Mouse (Mus musculus) liver, embryonic 14.5 days (tissue): ENCODE results near the gene Ift27. TPM values are rescaled to one million over a fixed set of nuclear protein-coding genes. Genes with fewer than 3 reads are reported as not detected.

Source experiments
- ATAC-seq: fragments of 200-750 bp; cut with Nextera tagmentation; 2 replicates; pipeline ENCODE4 v1.8.0; 2017; ENCODE audit warnings: moderate number of reproducible peaks, mild to moderate bottlenecking, moderate library complexity; ENCODE audit not compliant: insufficient read depth
- DNase-seq, 3 experiments: peaks; one replicate each; pipeline ENCODE4 v3.0.0-alpha.2; 2012 to 2013; ENCODE audit warnings: low read depth in 3 of 3, low spot score in 3 of 3
- H3K27ac ChIP-seq: fragments of 300-500 bp; sonication (generic); 2 replicates; pipeline ENCODE4 v1.5.1; 2014; ENCODE audit warnings: moderate library complexity, mild to moderate bottlenecking, control low read depth, inconsistent platforms
- H3K27me3 ChIP-seq: fragments of 300-500 bp; sonication (generic); 2 replicates; pipeline ENCODE4 v1.6.1; 2014; ENCODE audit warnings: mild to moderate bottlenecking, low read length, moderate library complexity; ENCODE audit not compliant: control insufficient read depth, insufficient read depth
- H3K36me3 ChIP-seq: fragments of 300-500 bp; sonication (generic); replicated peaks from 2 replicates; pipeline ENCODE4 v1.6.1; 2014; ENCODE audit warnings: low read depth; ENCODE audit not compliant: control insufficient read depth, insufficient read depth
- H3K4me1 ChIP-seq, 2 experiments: fragments of 200-500 bp in 1 of 2; fragments of 300-500 bp in 1 of 2; sonication (generic) in 1 of 2; replicated peaks; 2 replicates each; pipeline ENCODE4 v1.6.1; 2012 to 2014; ENCODE audit warnings: antibody characterized with exemption in 1 of 2, inconsistent platforms in 1 of 2, low read length in 1 of 2; ENCODE audit not compliant: control insufficient read depth in 2 of 2, insufficient read depth in 2 of 2
- H3K4me2 ChIP-seq: fragments of 300-500 bp; sonication (generic); 2 replicates; pipeline ENCODE4 v1.6.1; 2014; ENCODE audit warnings: low read depth, mild to moderate bottlenecking, control low read depth, moderate library complexity
- H3K4me3 ChIP-seq, 2 experiments: fragments of 200-500 bp in 1 of 2; fragments of 300-500 bp in 1 of 2; sonication (generic) in 1 of 2; 2 replicates each; pipeline ENCODE4 v1.5.1; 2012 to 2014; ENCODE audit warnings: low read depth in 2 of 2, low read length in 2 of 2, mild to moderate bottlenecking in 2 of 2, control low read depth in 1 of 2, inconsistent platforms in 1 of 2, moderate library complexity in 1 of 2; ENCODE audit not compliant: insufficient read depth in 1 of 2
- H3K9ac ChIP-seq: fragments of 300-500 bp; sonication (generic); replicated peaks from 2 replicates; pipeline ENCODE4 v1.6.1; 2014; ENCODE audit warnings: mild to moderate bottlenecking, control low read depth, moderate library complexity
- H3K9me3 ChIP-seq: fragments of 300-500 bp; sonication (generic); 2 replicates; pipeline ENCODE4 v1.6.1; 2016; ENCODE audit warnings: low read length, mixed read lengths; ENCODE audit not compliant: control insufficient read depth
- CTCF ChIP-seq: IDR thresholded peaks from 2 replicates; pipeline ENCODE4 v1.5.1; 2016; ENCODE audit warnings: antibody characterized with exemption, low read depth, control low read depth
- EP300 ChIP-seq: IDR thresholded peaks from 2 replicates; pipeline ENCODE4 v1.6.1; 2016; ENCODE audit warnings: antibody characterized with exemption, low read depth
- WGBS: fragments of 180-500 bp; shearing (Covaris S2); extraction: QIAGEN DNeasy Blood & Tissue Kit; methylation state at CpG from one replicate; pipeline ENCODE4 v1.1.7; 2014; ENCODE audit not compliant: insufficient replicate concordance; 5-methylcytosine and 5-hydroxymethylcytosine counted together
- polyA plus RNA-seq, 2 experiments: library from polyadenylated mRNA; depleted of rRNA in 1 of 2; stranded (reverse) in 1 of 2; unstranded in 1 of 2; fragments of >200 nt; fragmentation: Nextera tagmentation in 1 of 2; extraction: Ambion mirVana in 1 of 2; gene quantifications; 2 replicates each; pipeline versions ENCODE4 v1.2.1 to v1.2.3; 2012 to 2014

Gene Ift27
- polyA plus RNA-seq, 2 experiments = 13.5 to 37.8 TPM

DNA sequence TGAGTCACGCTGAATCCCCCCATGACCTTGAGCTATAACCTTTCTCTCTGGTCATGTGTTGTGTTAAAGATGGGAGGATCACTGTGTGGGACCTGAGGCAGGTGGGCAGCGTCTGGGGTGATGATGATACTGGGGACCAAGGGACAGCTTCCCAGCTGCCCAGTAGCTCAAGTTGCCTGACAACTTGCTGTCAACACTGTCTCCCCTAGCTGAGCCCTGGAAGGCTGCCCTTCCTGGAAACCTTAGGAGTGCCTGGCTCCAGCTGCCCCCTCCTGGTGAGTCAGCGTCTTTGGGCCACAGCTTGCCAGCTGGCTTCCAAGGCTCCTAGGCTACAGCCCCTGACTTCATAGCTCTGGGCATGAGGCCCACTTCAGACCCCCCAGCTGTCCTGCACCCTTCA is 31.3 kb upstream of the Ift27 start:
- H3K9me3 ChIP-seq = no peaks in the 10 kb centered on the region
- peaks cover 20% of the 10 kb centered on the region for H3K27me3 ChIP-seq
- no peak for TF ChIP-seq EP300
- TF ChIP-seq CTCF = 0 out of 2 replicates have a peak, but pooled peaks have one; percentile 28
- H3K4me1 ChIP-seq = no peaks in the 10 kb centered on the region
- H3K9ac ChIP-seq = no peak overlapping the region
- DNase-seq (no peak), ATAC-seq (no peak)
- WGBS = 22% methylated on average over 3 of the region's 3 CpGs
- no peaks in the 10 kb centered on the region for H3K36me3 ChIP-seq
- H3K4me3 ChIP-seq = no peak overlapping the region
- H3K27ac ChIP-seq = no peak overlapping the region
- no peak overlapping the region for H3K4me2 ChIP-seq

DNA sequence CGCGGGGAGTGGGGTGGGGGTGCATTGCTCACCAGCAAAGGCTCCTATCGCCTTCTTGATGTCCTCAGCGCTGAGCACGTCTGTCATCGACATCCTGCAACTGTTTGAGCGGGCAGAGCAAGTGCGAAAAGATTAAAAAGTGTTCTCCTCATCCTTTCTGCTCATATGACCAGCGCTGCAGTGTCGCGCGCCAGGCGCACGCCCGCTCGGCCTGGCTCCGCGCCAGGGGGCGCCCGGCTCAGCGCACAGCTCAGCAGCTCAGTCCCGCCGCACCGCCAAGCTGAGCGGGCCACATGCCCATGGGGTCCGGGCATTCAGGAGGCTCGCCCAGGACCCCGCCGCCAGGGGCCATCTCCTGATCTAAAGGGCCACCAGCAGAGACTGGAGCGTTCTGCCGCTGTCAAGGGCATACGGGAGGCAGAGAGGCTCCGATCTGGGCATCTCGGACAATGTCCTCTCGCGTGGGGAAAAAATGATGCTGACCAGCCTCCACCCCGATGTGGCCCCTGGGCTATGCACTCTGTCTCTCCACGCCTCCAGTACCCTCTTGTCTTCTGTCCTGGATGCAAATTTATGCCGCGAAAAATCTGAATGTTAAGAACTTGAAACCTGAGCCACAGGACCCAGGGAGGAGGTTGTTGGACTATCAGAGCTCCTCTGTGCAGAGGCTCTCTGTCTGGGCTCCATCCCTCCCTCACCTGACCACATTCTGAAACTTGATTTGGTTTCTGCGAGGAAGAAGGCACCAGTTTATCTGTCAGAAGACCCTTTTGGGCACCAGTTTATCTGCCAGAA is 30.3 kb upstream of the Ift27 start:
- H3K9me3 ChIP-seq = no peaks in the 10 kb centered on the region
- no peak for TF ChIP-seq EP300
- TF ChIP-seq CTCF = no peak
- no peak overlapping the region for H3K4me3 ChIP-seq
- no peak for ATAC-seq
- no peak overlapping the region for H3K4me2 ChIP-seq
- peaks cover 20% of the 10 kb centered on the region for H3K27me3 ChIP-seq
- H3K36me3 ChIP-seq = no peaks in the 10 kb centered on the region
- no peak for DNase-seq
- no peak overlapping the region for H3K27ac ChIP-seq
- no peaks in the 10 kb centered on the region for H3K4me1 ChIP-seq
- 3% methylated on average over 41 of the region's 41 CpGs for WGBS
- H3K9ac ChIP-seq = no peak overlapping the region

DNA sequence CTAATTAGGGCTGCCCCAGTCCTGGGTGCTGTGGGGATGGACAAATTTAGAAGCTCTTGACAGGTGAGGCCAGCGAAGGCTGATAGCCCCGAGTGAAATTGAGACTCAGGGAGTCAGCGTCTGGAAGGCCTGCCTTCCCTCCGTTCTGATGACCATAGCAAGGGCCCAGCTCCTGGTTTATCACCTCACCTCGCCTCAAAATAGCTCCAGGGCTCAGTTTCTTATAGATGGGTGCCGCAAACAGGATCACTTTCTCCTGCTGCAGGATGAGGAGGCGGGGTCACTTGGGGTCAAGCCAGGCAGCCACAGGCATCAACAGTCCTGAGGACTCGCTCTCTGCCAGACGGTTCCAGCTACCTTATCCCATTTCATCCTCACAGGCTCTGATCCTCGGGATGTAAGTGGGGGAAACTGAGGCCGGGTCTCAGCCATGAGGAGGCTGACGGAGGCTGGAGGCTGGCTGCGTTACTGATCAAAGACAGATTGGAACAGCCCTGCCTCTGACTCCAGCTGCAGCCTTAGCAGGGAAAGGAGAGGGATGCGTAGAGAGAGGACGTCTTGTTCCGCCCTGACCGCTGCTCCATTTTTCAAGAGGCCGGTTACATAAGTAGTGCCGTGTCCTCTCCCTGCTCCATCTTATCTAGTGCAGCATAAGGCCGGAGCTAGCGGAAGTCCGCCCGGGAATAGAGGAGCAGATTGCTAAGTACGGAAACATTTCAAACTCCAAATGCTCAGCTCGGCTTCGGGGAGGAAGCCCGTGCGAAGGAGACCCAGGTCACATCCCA is 21.4 kb upstream of the Ift27 start:
- Histone ChIP-seq H3K9ac (no peak overlapping the region), H3K4me3 (no peak overlapping the region), H3K9me3 (no peaks in the 10 kb centered on the region), H3K4me2 (no peak overlapping the region), H3K27ac (no peak overlapping the region), H3K4me1 (no peaks in the 10 kb centered on the region), H3K36me3 (no peaks in the 10 kb centered on the region), H3K27me3 (no peaks in the 10 kb centered on the region)
- no peak for DNase-seq
- no peak for ATAC-seq
- 60% methylated on average over 28 of the region's 28 CpGs for WGBS
- no peak for TF ChIP-seq CTCF

DNA sequence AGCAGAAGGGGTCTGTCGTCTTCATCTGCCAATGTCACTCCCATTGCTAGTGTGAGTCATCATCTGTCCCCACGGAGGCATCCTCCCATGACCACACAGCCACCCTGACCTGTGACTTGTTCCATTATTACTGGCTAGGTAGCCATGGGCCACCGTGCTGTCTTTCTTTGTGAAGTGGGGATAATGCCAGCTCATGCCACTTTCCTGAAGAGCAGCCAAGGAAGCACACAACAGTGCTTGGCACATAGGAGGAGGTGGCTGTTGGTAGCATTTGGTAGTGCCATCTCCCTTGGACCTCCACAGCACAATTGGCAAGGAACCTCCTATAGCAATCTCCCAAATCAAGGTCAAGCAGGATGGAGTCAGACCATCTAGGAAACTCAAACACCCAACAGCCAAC is 20.4 kb upstream of the Ift27 start:
- H3K9ac ChIP-seq = no peak overlapping the region
- H3K27me3 ChIP-seq = no peaks in the 10 kb centered on the region
- no peak overlapping the region for H3K4me2 ChIP-seq
- no peak for ATAC-seq
- H3K9me3 ChIP-seq = no peaks in the 10 kb centered on the region
- H3K27ac ChIP-seq = no peak overlapping the region
- TF ChIP-seq EP300 = no peak
- no peak for TF ChIP-seq CTCF
- DNase-seq = no peak
- no peaks in the 10 kb centered on the region for H3K4me1 ChIP-seq
- no peak overlapping the region for H3K4me3 ChIP-seq
- H3K36me3 ChIP-seq = no peaks in the 10 kb centered on the region
- 50% methylated on average over 3 of the region's 3 CpGs for WGBS

GRCm38 (mm10) chr15:78189636-78190035 is 15.7 kb upstream of the Ift27 start:
- Histone ChIP-seq H3K27ac (no peak overlapping the region), H3K9me3 (no peaks in the 10 kb centered on the region), H3K36me3 (no peaks in the 10 kb centered on the region), H3K4me1 (no peaks in the 10 kb centered on the region), H3K27me3 (no peaks in the 10 kb centered on the region), H3K9ac (no peak overlapping the region), H3K4me3 (no peak overlapping the region), H3K4me2 (no peak overlapping the region)
- no peak for ATAC-seq
- WGBS = 65% methylated on average over 7 of the region's 7 CpGs
- TF ChIP-seq EP300 (no peak), CTCF (no peak)
- DNase-seq = no peak
